Mouse (Mus musculus): ENCODE results near the gene E2f6.

GRCm38 (mm10) chr12:16844623-16845592 is 34.1 kb downstream of the E2f6 start:
- TF ChIP-seq CTCF (IDR thresholded peaks at IDR 0.05 in 2 of 3, conservative IDR thresholded peaks at IDR 0.05 in 1 of 3; ENCODE audit: control insufficient read depth in 1 of 3, insufficient read depth in 1 of 3, low read depth in 2 of 3, low read length in 3 of 3, poor library complexity in 1 of 3, severe bottlenecking in 1 of 3), result no peak
- no peak for TF ChIP-seq ETS1 (IDR thresholded peaks at IDR 0.05; ENCODE audit: low read depth, low read length)
- TF ChIP-seq MYB (IDR thresholded peaks at IDR 0.05; ENCODE audit: low read depth, low read length), result no peak
- TF ChIP-seq POLR2A (IDR thresholded peaks at IDR 0.05; ENCODE audit: control insufficient read depth in 1 of 2, insufficient read depth in 1 of 2, low read depth in 1 of 2, low read length in 2 of 2, poor library complexity in 1 of 2), result no peak
- no peak for TF ChIP-seq GATA1 (IDR thresholded peaks at IDR 0.05; ENCODE audit: low read depth, low read length)
- no peak for TF ChIP-seq USF1 (IDR thresholded peaks at IDR 0.05; ENCODE audit: low read depth, low read length)
- no peak for TF ChIP-seq RAD21 (IDR thresholded peaks at IDR 0.05; ENCODE audit: low read depth, low read length)
